Mouse (Mus musculus): ENCODE data around the gene Setd3. TPM values are rescaled to one million over a fixed set of nuclear protein-coding genes. Genes with fewer than 3 reads are reported as not detected.
"Not testable (repeated sequence)": the region's sequence is repeated elsewhere in the genome, so short reads cannot be mapped to it uniquely, and the experiment has no call there.

The Setd3 gene
- total RNA-seq, 2 experiments from 2014 or later: 151 to 157 TPM

DNA sequence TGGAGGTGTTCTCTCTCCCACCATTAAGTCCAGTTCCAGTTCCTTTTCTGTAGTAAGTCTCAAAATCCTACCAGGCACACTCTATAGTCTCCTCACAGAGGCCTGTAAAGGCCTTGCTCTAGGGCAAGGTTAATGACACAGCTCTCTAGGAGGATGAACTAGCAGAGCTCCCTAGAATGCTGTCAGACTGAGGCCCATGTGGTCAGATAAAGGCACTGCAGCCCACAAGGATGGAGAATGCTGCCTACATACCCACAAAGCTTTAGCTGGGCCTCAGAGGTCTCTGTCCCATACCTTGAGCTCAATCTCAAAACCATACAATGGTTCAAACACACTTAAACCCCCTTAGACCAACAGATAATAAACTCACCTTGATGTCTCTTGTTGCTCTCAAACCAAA, 19.3 kb downstream of the Setd3 start:
- no peak for DNase-seq (ENCODE audit: low spot score in 2 of 2)
- intact Hi-C loops (cut with DNase I): no loop called here

GRCm38 (mm10) chr12:108152743-108153142, 26.4 kb downstream of the Setd3 start:
- DNase-seq (ENCODE audit: low spot score in 2 of 2): no peak
- intact Hi-C loops (cut with DNase I): no loop called here

- intact Hi-C loops (cut with DNase I): no loop called here
- no peak for DNase-seq (ENCODE audit: low spot score in 2 of 2)
Observed at GRCm38 (mm10) chr12:108149764-108150163, 29.4 kb downstream of the Setd3 start.

- no peak for DNase-seq (ENCODE audit: low spot score in 2 of 2)
- intact Hi-C loops (cut with DNase I): no loop called here
Observed at GRCm38 (mm10) chr12:108145198-108145597, 33.9 kb downstream of the Setd3 start.

DNA sequence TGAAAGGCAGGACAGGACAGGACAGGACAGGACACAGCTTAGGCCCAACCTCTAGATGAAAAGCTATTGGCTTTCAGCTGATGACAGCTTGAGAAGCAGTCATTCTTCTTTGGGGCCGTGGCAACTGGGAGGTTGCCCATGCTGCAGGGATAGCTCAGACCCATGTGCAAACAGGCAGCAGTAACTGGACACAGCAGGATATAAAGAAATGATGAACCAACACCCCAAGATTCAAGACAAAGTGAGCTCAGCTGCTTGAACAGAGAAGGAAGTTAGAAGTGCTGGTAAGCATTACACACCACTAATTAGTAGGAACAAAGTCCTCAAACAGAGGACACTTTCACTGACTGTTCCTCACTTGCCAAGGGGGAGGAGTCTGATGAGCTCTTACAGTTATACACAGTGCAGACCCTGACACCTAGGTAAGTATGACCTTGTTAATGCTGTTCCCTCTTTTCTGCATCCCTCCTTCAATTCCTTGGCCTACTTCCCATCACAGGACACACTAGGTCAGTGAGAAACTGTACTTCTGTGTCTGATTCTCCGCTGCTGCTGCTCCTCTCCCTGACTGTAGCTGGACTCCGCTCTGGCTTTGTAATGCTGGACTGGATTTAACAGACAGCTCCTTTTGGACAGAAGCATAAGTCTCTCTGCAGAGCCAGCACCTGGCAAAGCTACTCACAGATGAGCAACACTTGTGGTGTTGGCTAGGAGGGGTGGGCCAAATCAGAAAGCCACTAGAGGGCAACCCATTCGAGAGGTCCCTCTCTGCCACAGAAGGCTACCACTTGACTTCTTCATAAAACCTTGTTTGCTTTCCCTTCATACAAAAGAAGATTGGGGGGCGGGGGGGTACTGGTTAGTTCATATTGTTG, 35.3 kb downstream of the Setd3 start:
- intact Hi-C loops (cut with DNase I): no loop called here
- DNase-seq (ENCODE audit: low spot score in 2 of 2): no peak

DNA sequence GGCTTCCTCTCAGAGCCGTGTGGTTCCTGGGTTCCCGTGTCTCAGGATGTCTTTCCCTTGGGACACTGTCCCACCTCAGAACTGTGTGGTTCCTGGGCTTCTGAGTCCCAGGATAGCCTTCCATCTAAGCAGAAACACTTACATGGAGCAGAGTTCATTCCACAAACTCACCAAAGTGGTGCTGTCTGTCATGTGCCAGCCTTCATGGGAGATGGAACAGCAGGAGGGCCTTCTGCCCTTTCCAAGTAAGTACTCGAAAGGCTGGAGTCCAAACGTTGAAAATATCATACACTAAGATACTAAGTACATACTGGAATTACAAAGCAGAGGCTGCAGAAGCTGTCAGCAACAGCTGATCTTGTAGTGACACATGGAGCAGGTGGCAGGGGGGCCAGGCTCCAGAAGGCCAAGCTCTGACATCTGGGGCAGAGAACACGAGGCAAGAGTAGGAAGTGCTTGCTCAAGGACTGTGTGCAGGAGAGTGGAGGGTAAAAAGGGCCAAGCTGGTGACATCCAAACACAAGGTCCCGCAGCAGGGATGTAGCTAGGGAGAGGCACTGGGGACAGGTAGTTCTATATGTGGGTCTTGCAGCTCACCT, 43.4 kb downstream of the Setd3 start:
- intact Hi-C loops (cut with DNase I): no loop called here
- DNase-seq (ENCODE audit: low spot score in 2 of 2): no peak

DNA sequence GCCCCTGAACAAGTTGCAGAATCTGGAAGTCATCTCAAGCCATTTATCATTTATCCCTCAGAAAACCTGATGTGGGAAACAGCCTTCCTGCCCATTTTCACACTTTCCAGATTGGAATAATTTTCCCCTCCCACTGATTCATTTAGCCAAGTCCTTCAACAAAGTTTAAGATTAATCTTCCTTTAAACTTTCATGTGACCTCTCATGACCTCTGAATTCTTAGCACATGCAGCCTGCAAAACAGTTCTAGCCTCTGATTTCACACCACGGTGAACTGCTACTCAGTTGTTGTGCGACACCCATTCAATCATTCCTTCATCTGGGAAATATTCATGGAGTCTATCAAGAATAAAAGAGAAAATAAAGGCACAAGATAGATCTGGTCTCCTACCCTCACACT, 45.9 kb downstream of the Setd3 start:
- no peak for DNase-seq (ENCODE audit: low spot score in 2 of 2)
- intact Hi-C loops (cut with DNase I): no loop called here

- DNase-seq (ENCODE audit: low spot score in 2 of 2): no peak
- intact Hi-C loops (cut with DNase I): no loop called here
Observed at GRCm38 (mm10) chr12:108132450-108133070, 46.6 kb downstream of the Setd3 start.

GRCm38 (mm10) chr12:108121288-108121687, 57.8 kb downstream of the Setd3 start:
- DNase-seq (ENCODE audit: low spot score in 2 of 2): peak; percentile 76 to 87
- intact Hi-C loops (cut with DNase I): loop anchor here (1.0 to 2.0 kb wide), 2 partner anchors 80 to 114 kb away; no protein-coding TSS in a partner anchor

DNA sequence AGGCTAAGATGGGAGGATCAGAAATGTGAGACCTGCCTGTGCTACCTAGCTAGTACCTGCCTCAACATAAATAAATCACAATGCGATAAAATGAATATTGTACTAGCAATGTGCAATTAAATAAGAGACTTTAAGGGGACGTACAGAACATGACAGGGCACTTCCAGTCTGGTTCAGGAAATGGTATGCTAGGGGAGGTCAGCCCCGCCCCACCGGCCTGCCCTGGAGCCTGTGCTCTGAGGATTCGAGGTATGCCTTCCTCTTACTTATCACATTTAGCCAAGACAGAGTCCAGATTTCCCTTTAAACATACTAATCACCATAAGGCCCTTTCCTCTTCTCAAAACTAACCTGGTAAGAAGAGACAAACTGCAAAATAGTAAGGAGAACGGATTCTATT, 58.7 kb downstream of the Setd3 start:
- no peak for DNase-seq (ENCODE audit: low spot score in 2 of 2)
- intact Hi-C loops (cut with DNase I): loop anchor here (2.0 kb wide), 1 partner anchor 114 kb away; no protein-coding TSS in a partner anchor

GRCm38 (mm10) chr12:108119930-108120329, 59.2 kb downstream of the Setd3 start:
- no peak for DNase-seq (ENCODE audit: low spot score in 2 of 2)
- intact Hi-C loops (cut with DNase I): loop anchor here (2.0 kb wide), 1 partner anchor 113 kb away; no protein-coding TSS in a partner anchor

DNA sequence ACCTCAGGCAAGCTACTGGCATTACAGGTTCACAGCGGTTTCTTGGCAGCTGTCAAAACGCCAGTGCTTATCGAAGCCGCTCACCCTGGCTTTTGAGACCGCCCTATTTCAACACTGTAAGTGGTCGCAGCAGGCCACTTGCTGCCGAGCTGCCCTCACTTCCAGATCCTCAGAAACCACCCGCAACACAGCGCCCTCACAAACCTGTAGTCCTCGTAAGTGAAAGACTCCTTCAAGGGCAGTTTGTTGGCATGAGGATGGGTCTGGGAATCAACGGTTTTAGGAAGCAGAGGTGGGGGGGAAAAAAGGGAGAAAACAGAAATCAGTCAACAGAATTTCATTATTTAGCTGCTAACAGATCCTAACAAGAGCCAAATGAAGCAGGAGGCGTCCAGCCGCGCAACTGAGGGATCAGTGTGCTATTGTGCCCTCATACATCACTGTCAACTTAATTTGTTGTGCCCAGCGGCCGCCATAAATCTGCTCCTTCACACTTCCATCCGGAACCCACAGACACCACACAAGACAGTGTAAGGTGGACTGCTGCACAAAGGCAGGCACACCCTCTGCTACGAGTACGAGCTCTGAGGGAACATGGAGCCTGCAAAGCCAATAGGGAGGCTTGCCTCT, 60.1 kb downstream of the Setd3 start:
- intact Hi-C loops (cut with DNase I): no loop called here
- DNase-seq (ENCODE audit: low spot score in 2 of 2): no peak

DNA sequence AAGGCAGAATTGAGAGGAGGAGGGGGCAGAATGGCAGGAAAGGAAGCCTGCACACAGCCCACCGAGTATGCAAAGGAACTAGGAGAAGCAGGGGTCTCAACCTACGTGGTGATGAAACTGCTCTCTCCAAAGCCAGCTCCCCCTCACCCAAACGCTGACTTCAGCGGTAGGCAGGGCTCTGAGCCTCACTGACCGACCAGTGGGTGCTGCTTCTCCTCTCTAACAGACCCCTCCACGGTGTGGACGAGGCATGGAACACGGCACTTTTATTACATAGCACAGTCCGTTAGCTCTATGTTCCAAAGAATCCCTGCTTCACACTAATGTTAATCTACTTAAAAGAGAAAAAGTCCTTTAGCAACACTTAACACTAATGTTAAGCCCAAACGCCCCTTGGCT, 60.6 kb downstream of the Setd3 start:
- DNase-seq (ENCODE audit: low spot score in 2 of 2): no peak
- intact Hi-C loops (cut with DNase I): no loop called here

GRCm38 (mm10) chr12:108111191-108111590, 67.9 kb downstream of the Setd3 start:
- intact Hi-C loops (cut with DNase I): no loop called here
- DNase-seq (ENCODE audit: low spot score in 2 of 2): no peak

- DNase-seq (ENCODE audit: low spot score in 2 of 2): no peak
- intact Hi-C loops (cut with DNase I): no loop called here
Observed at GRCm38 (mm10) chr12:108110674-108111073, 68.4 kb downstream of the Setd3 start.

DNA sequence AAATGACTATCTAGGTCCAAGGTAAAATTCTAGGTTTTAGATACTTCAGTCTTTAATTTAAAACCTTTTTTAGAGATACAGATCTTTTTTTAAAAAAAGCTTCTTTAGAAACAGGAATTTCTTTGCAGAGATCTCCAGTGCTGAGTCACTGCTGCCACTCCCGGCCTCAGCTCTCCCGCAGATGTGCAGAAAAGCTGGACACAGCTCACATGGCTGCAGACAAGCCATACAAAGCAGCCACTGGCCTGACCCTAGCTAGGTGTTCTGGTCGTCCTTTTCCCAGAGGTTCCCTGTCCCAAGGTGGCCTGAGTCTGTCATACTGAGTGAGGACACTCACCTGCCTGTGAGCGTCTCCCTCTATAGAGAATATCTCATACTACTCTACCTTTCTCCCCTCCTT, 69.4 kb downstream of the Setd3 start:
- peak in 1 of 2 experiments; percentile 41 for DNase-seq (ENCODE audit: low spot score in 2 of 2)
- intact Hi-C loops (cut with DNase I): no loop called here

GRCm38 (mm10) chr12:108108591-108108990, 70.5 kb downstream of the Setd3 start:
- intact Hi-C loops (cut with DNase I); DNase-seq (ENCODE audit: low spot score in 2 of 2): not testable (repeated sequence)

GRCm38 (mm10) chr12:108103292-108103691, 75.8 kb downstream of the Setd3 start:
- intact Hi-C loops (cut with DNase I): no loop called here
- DNase-seq (ENCODE audit: low spot score in 2 of 2): no peak

GRCm38 (mm10) chr12:108102119-108102518, 77.0 kb downstream of the Setd3 start:
- DNase-seq (ENCODE audit: low spot score in 2 of 2): no peak
- intact Hi-C loops (cut with DNase I): no loop called here

- no peak for DNase-seq (ENCODE audit: low spot score in 2 of 2)
- intact Hi-C loops (cut with DNase I): no loop called here
Observed at GRCm38 (mm10) chr12:108100181-108100580, 78.9 kb downstream of the Setd3 start.
